Mouse (Mus musculus): ENCODE measurements at regions not wholly inside any gene's neighbourhood (a gene's known extent, or its start where the extent isn't known, plus 50 kb on each side); places are given as distances from the start of the nearest gene placed in this dataset.

DNA sequence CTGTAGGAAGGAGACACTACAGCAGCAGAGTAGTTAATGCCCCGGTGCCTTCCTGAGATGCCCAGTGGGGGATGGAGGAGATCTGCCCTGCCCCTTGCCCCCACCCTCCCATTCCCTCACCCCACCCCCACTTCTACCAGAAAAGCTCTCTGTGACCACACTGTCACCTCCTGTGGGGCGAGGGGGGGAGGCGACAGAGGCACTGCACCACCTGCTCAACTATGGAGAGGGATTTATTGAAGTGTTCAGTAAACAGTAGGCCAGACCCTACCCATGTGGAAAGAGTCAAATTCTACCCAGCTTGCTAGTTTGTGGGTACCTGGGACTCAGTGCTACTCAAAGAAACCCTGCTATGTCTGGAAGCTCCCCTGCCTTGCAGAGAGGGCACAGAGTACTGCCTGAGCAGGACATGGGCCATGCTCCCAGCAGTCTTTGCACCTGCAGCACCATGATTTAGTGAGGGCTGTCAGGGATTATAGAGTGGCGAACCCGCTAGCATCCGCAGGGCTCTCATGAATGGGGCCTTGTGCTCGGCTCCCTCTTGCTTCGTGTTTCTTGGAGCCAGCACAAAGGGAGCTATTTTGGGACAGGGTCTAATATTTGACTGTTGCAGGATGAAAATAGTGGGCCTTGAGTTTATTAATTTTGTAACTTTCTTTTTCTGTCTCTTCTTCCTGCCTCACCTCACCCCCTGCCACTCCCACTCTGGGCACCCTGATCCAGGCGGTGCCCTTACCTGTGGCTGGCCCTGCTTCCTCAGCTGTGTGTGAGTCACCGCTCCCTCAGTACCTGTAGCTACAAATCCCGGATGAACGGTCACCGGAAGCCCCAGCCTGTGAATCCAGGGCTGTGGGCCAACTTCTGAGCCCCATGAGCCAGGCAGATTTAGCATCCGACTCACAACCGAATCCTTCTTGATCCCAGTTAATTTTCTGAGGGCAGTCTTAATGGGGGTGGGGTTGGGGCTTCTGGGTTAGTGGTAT lies 218.2 kb downstream of the Cdc5l start:
- no peak for TF ChIP-seq GATA1 (IDR thresholded peaks at IDR 0.05; ENCODE audit: low read length)
- TF ChIP-seq TAL1 (IDR thresholded peaks at IDR 0.05; ENCODE audit: low read length), result no peak

Measured in erythroblast, embryonic 14.5 days (primary cell).